Mouse (Mus musculus): Measurements from ENCODE around the gene Rbx1.

Rbx1 gene

GRCm38 (mm10) chr15:81515221-81515620 lies 49.1 kb downstream of the Rbx1 start:
- no peaks in the 10 kb centered on the region for H3K27me3 ChIP-seq (ENCODE audit: control insufficient read depth, insufficient read depth, low read length, poor library complexity, severe bottlenecking)
- H3K36me3 ChIP-seq (ENCODE audit: control insufficient read depth, insufficient read depth, low read length, poor library complexity, severe bottlenecking) = no peaks in the 10 kb centered on the region
- no peak for DNase-seq (ENCODE audit: low read depth, low spot score)

- no peak for DNase-seq (ENCODE audit: low read depth, low spot score)
- Histone ChIP-seq H3K27me3 (ENCODE audit: control insufficient read depth, insufficient read depth, low read length, poor library complexity, severe bottlenecking) (no peaks in the 10 kb centered on the region), H3K36me3 (ENCODE audit: control insufficient read depth, insufficient read depth, low read length, poor library complexity, severe bottlenecking) (no peaks in the 10 kb centered on the region)
Measured at GRCm38 (mm10) chr15:81518031-81518430, 51.9 kb downstream of the Rbx1 start.

- no peak for DNase-seq (ENCODE audit: low read depth, low spot score)
- no peaks in the 10 kb centered on the region for H3K27me3 ChIP-seq (ENCODE audit: control insufficient read depth, insufficient read depth, low read length, poor library complexity, severe bottlenecking)
Measured at GRCm38 (mm10) chr15:81518761-81519160, 52.7 kb downstream of the Rbx1 start.

GRCm38 (mm10) chr15:81522036-81522751 lies 56.1 kb downstream of the Rbx1 start:
- DNase-seq (ENCODE audit: low read depth, low spot score) = peak; percentile 92
- H3K36me3 ChIP-seq (ENCODE audit: control insufficient read depth, insufficient read depth, low read length, poor library complexity, severe bottlenecking) = no peaks in the 10 kb centered on the region
- H3K27me3 ChIP-seq (ENCODE audit: control insufficient read depth, insufficient read depth, low read length, poor library complexity, severe bottlenecking) = no peaks in the 10 kb centered on the region

More at GRCm38 (mm10) chr15:81518761-81519160, 52.7 kb downstream of the Rbx1 start:
- H3K36me3 ChIP-seq (ENCODE audit: control insufficient read depth, insufficient read depth, low read length, poor library complexity, severe bottlenecking) = no peaks in the 10 kb centered on the region

GRCm38 (mm10) chr15:81522761-81523168 lies 56.7 kb downstream of the Rbx1 start:
- Histone ChIP-seq H3K27me3 (ENCODE audit: control insufficient read depth, insufficient read depth, low read length, poor library complexity, severe bottlenecking) (no peaks in the 10 kb centered on the region), H3K36me3 (ENCODE audit: control insufficient read depth, insufficient read depth, low read length, poor library complexity, severe bottlenecking) (no peaks in the 10 kb centered on the region)
- DNase-seq (ENCODE audit: low read depth, low spot score) = no peak

- H3K27me3 ChIP-seq (ENCODE audit: control insufficient read depth, insufficient read depth, low read length, poor library complexity, severe bottlenecking) = no peaks in the 10 kb centered on the region
Measured at GRCm38 (mm10) chr15:81523169-81523871, 57.2 kb downstream of the Rbx1 start.

GRCm38 (mm10) chr15:81523901-81524300 lies 57.8 kb downstream of the Rbx1 start:
- Histone ChIP-seq H3K36me3 (ENCODE audit: control insufficient read depth, insufficient read depth, low read length, poor library complexity, severe bottlenecking) (no peaks in the 10 kb centered on the region), H3K27me3 (ENCODE audit: control insufficient read depth, insufficient read depth, low read length, poor library complexity, severe bottlenecking) (no peaks in the 10 kb centered on the region)
- DNase-seq (ENCODE audit: low read depth, low spot score) = no peak

More at GRCm38 (mm10) chr15:81523169-81523871, 57.2 kb downstream of the Rbx1 start:
- no peaks in the 10 kb centered on the region for H3K36me3 ChIP-seq (ENCODE audit: control insufficient read depth, insufficient read depth, low read length, poor library complexity, severe bottlenecking)
- peak; percentile 97 for DNase-seq (ENCODE audit: low read depth, low spot score)
